Mouse (Mus musculus) E14TG2a.4 (cell line): ENCODE measurements around the gene Det1.

ENCODE experiments used
- CTCF ChIP-seq: conservative IDR thresholded peaks from 2 replicates; pipeline ENCODE4 v1.5.1; 2014; ENCODE audit warnings: low read length
- NANOG ChIP-seq: IDR thresholded peaks from 2 replicates; pipeline ENCODE4 v1.6.1; 2014; ENCODE audit warnings: borderline replicate concordance, low read length, mixed read lengths
- POU5F1 ChIP-seq: IDR thresholded peaks from 2 replicates; pipeline ENCODE4 v1.6.1; 2014; ENCODE audit warnings: low read length, borderline replicate concordance

DNA sequence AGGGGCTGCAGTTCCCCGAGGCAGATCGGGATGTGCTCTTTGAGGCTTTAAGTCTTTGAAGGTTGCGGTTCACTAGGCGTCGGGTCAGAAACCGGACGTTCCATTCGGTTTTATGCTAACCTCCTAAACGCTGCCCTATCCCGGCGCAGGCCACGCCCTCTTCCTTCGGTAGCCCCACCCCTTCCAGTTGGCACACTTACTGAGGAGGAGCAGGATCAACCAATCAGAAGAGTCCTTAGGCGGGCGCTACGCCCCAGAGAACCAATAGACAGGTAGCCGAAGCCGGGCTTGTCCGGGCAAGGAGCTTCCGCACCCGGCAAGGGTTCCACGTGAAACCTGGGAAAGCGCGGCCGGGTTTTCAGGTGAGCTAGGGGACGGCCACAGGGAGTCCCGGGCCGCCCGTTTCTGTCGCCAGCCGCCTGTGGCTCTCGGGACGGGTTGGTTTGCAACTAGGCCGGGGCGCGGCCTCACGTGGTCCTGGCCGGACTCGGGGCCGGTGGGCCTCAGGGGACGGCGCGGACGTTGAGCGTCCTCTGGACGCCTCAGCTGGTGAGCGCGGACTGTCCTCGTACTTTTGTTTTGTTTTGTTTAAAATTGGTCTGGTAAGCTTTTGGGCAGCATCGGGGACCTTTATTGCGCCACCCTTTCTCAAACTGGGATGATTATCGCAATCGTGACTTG lies 48.7 kb upstream of the Det1 start, which contains the start of gene Aen:
- TF ChIP-seq CTCF (no peak), POU5F1 (no peak), NANOG (no peak)
